Mouse (Mus musculus) intestine, postnatal 0 days (tissue): ENCODE data around the gene Htra3. TPM values are rescaled to one million over a fixed set of nuclear protein-coding genes. Genes with fewer than 3 reads are reported as not detected.

Experiments
- ATAC-seq: fragments of 200-750 bp; cut with Nextera tagmentation; 2 replicates; pipeline ENCODE4 v1.8.0; 2017; ENCODE audit warnings: mild to moderate bottlenecking, moderate TSS enrichment, moderate library complexity
- H3K27ac ChIP-seq: fragments of 300-500 bp; sonication (generic); 2 replicates; pipeline ENCODE4 v1.5.1; 2014; ENCODE audit warnings: mild to moderate bottlenecking, low read depth, low read length, moderate library complexity
- H3K27me3 ChIP-seq: fragments of 300-500 bp; sonication (generic); replicated peaks from 2 replicates; pipeline ENCODE4 v1.6.1; 2014; ENCODE audit warnings: low read length, mixed read lengths; ENCODE audit not compliant: control insufficient read depth, insufficient read depth
- H3K36me3 ChIP-seq: fragments of 300-500 bp; sonication (generic); 2 replicates; pipeline ENCODE4 v1.6.1; 2014; ENCODE audit warnings: mild to moderate bottlenecking, moderate library complexity; ENCODE audit not compliant: control insufficient read depth, insufficient read depth
- H3K4me1 ChIP-seq: fragments of 300-500 bp; sonication (generic); replicated peaks from 2 replicates; pipeline ENCODE4 v1.6.1; 2014; ENCODE audit warnings: antibody characterized with exemption, low read length, mixed read lengths; ENCODE audit not compliant: control insufficient read depth, insufficient read depth
- H3K4me2 ChIP-seq: fragments of 300-500 bp; sonication (generic); replicated peaks from 2 replicates; pipeline ENCODE4 v1.6.1; 2014; ENCODE audit warnings: low read depth, mild to moderate bottlenecking, moderate library complexity
- H3K4me3 ChIP-seq: fragments of 300-500 bp; sonication (generic); 2 replicates; pipeline ENCODE4 v1.5.1; 2014; ENCODE audit warnings: low read depth, low read length
- H3K9ac ChIP-seq: fragments of 300-500 bp; sonication (generic); 2 replicates; pipeline ENCODE4 v1.6.1; 2014; ENCODE audit warnings: mild to moderate bottlenecking, low read depth, low read length
- H3K9me3 ChIP-seq: fragments of 300-500 bp; sonication (generic); 2 replicates; pipeline ENCODE4 v1.6.1; 2016; ENCODE audit warnings: mixed run types; ENCODE audit not compliant: control insufficient read depth
- CTCF ChIP-seq: sonication (generic); IDR thresholded peaks from 2 replicates; pipeline ENCODE4 v1.5.1; 2016; ENCODE audit warnings: low read depth, mild to moderate bottlenecking, control low read depth, antibody characterized with exemption, moderate library complexity
- WGBS: fragments of 180-500 bp; shearing (Covaris S2); extraction: QIAGEN DNeasy Blood & Tissue Kit; methylation state at CpG from one replicate; pipeline ENCODE4 v1.1.7; 2014; 5-methylcytosine and 5-hydroxymethylcytosine counted together
- polyA plus RNA-seq: library from polyadenylated mRNA; unstranded; fragments of >200 nt; fragmentation: Nextera tagmentation; extraction: Ambion mirVana; gene quantifications from 2 replicates; pipeline ENCODE4 v1.2.1, GENCODE M21; 2015

Gene Htra3
- polyA plus RNA-seq, 1 experiment from 2014 or later = 25.5 TPM

DNA sequence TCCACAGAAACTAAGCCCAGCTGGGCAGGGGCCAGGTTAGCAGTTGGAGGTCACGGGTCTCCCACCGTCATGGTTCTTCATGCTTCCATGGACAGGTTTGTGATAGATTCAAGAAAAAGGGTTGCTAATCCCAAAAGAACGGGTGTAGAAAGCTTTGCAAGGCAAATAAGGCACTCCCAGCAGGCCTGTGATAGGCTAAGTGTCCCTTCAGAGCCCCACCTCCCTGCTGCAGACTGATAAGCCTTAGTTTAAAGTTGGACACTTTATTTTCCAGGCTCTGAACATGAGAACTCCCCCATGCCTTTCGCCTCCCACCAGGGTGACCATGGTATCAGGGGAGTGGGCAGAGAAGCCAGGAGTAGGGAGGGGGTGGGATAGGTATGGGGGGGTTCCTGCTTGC lies 35.5 kb downstream of the Htra3 start:
- 52% methylated on average over 4 of the region's 4 CpGs for WGBS
- H3K9me3 ChIP-seq = no peaks in the 10 kb centered on the region
- H3K9ac ChIP-seq = no peak overlapping the region
- no peak overlapping the region for H3K27ac ChIP-seq
- no peaks in the 10 kb centered on the region for H3K27me3 ChIP-seq
- H3K4me3 ChIP-seq = no peak overlapping the region
- ATAC-seq = no peak
- no peak for TF ChIP-seq CTCF
- no peaks in the 10 kb centered on the region for H3K36me3 ChIP-seq
- H3K4me2 ChIP-seq = no peak overlapping the region
- H3K4me1 ChIP-seq = no peaks in the 10 kb centered on the region; the same call in 1 of the 2 replicates

DNA sequence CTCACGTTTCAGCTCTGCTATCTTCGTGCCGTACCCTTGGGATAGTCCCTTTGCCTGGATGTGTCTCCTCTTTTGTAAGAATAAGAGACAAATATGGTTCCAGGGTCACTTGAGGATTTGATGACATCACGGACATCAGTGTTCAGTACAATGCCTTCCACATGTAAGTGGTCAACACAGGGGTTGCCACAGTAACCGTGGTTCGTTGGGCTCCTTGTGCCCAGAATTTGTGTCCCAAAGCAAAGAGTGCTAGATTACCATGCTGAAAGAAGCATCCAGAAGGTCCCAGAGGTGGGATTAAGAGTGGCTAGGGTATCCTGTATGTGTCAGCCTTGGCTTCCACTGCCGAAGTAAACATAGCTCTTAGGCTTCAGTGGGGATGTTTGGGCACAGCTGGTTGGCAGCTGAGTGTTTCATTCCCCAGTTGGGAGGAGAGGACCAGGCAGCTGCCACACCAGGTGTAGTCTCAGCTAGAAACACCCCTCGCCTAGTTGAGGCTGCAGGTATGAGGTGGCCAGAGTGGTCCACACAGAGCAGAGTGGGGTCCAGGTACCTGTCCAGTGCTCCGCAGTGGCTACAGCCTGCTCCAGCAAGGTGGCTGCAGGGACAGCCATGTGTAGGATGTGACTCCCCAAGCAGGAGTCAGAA lies 36.1 kb downstream of the Htra3 start:
- TF ChIP-seq CTCF = no peak
- no peak overlapping the region for H3K4me2 ChIP-seq
- no peak overlapping the region for H3K4me3 ChIP-seq
- H3K36me3 ChIP-seq = no peaks in the 10 kb centered on the region
- no peaks in the 10 kb centered on the region; the same call in 1 of the 2 replicates for H3K4me1 ChIP-seq
- no peak overlapping the region for H3K27ac ChIP-seq
- no peaks in the 10 kb centered on the region for H3K27me3 ChIP-seq
- 90% methylated on average over 9 of the region's 9 CpGs for WGBS
- no peak overlapping the region for H3K9ac ChIP-seq
- H3K9me3 ChIP-seq = no peaks in the 10 kb centered on the region
- ATAC-seq = no peak

DNA sequence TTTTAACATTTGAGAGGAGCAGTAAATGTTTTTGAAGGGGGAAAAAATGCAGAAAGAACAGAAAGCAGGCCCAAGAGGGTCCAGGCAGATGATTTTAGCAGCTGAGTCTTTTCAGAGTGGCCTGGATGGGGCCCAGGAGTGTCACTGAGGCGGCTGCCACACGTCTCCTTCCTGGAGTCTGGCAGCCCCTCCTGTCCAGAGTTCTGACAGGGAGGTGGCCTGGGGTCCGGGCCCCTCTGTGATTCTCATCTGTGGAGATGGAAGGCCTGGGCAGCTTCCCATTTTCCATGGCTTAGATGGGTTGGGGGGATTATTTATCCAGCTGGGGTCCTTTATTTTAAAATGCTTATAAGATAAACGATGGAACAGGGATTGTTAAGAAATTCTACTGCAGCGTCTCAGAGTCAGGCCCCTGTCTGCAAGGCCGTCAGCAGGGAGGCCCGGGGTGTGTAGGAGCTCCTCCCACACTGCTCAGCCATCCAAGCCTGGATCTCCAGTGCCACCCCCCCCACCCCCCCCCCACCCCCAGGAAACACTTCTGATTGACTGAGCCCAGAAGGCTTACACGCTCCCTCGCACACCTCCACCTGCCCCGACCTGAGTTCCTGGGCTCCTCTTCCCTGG lies 37.5 kb downstream of the Htra3 start:
- 0 out of 2 replicates have a peak overlapping the region, but pooled peaks have one; percentile 15 for H3K27ac ChIP-seq
- H3K4me1 ChIP-seq = no peaks in the 10 kb centered on the region
- no peak overlapping the region for H3K4me3 ChIP-seq
- no peak for ATAC-seq
- no peaks in the 10 kb centered on the region for H3K27me3 ChIP-seq
- no peaks in the 10 kb centered on the region for H3K9me3 ChIP-seq
- H3K9ac ChIP-seq = no peak overlapping the region
- no peak overlapping the region for H3K4me2 ChIP-seq
- no peak for TF ChIP-seq CTCF
- 46% methylated on average over 10 of the region's 10 CpGs for WGBS
- H3K36me3 ChIP-seq = no peaks in the 10 kb centered on the region

DNA sequence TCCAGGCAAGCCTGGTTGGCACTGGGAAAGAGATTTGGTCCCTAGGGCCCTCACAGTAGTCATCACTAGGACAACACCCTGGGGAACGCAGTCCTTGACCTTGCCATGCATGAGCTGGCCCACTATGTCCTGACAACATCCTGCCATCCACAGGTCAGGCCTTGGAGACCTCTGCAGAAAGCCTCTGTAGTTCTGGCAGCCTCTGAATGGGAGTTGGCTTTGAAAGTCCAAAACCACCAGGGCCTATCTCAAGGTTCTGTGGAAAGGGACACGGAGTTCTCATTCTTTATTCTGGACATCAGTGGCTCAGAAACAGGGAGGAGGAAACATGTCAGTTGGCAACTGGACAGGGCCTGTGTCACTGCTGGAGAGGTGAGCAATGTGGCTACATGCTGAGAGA lies 43.6 kb downstream of the Htra3 start:
- no peak for ATAC-seq
- Histone ChIP-seq H3K36me3 (no peaks in the 10 kb centered on the region), H3K4me1 (no peaks in the 10 kb centered on the region), H3K4me3 (no peak overlapping the region), H3K9ac (no peak overlapping the region), H3K9me3 (no peaks in the 10 kb centered on the region), H3K27me3 (no peaks in the 10 kb centered on the region), H3K4me2 (no peak overlapping the region), H3K27ac (no peak overlapping the region)
- no peak for TF ChIP-seq CTCF
- 89% methylated on average over 2 of the region's 2 CpGs for whole genome bisulfite sequencing

GRCm38 (mm10) chr5:35632841-35633240 lies 46.7 kb downstream of the Htra3 start:
- Histone ChIP-seq H3K4me2 (no peak overlapping the region), H3K27me3 (no peaks in the 10 kb centered on the region), H3K36me3 (no peaks in the 10 kb centered on the region), H3K4me3 (no peak overlapping the region), H3K9ac (no peak overlapping the region), H3K9me3 (no peaks in the 10 kb centered on the region), H3K4me1 (no peaks in the 10 kb centered on the region), H3K27ac (no peak overlapping the region)
- TF ChIP-seq CTCF = no peak
- ATAC-seq = no peak
- 93% methylated on average over 6 of the region's 6 CpGs for WGBS

GRCm38 (mm10) chr5:35631755-35632154 lies 47.8 kb downstream of the Htra3 start:
- Histone ChIP-seq H3K27ac (no peak overlapping the region), H3K4me1 (no peaks in the 10 kb centered on the region)
- ATAC-seq = no peak

More at GRCm38 (mm10) chr5:35631755-35632154, 47.8 kb downstream of the Htra3 start:
- H3K9ac ChIP-seq = no peak overlapping the region
- WGBS = 57% methylated on average over 5 of the region's 5 CpGs
- H3K9me3 ChIP-seq = no peaks in the 10 kb centered on the region
- no peaks in the 10 kb centered on the region for H3K27me3 ChIP-seq
- no peak for TF ChIP-seq CTCF
- no peak overlapping the region for H3K4me3 ChIP-seq
- no peaks in the 10 kb centered on the region for H3K36me3 ChIP-seq
- H3K4me2 ChIP-seq = no peak overlapping the region
